Mouse (Mus musculus): Measurements from ENCODE around the gene Scamp2. TPM values are rescaled to one million over a fixed set of nuclear protein-coding genes. Genes with fewer than 3 reads are reported as not detected.

Scamp2 gene
- polyA plus RNA-seq, 1 experiment from 2014 or later = 49.9 TPM

DNA sequence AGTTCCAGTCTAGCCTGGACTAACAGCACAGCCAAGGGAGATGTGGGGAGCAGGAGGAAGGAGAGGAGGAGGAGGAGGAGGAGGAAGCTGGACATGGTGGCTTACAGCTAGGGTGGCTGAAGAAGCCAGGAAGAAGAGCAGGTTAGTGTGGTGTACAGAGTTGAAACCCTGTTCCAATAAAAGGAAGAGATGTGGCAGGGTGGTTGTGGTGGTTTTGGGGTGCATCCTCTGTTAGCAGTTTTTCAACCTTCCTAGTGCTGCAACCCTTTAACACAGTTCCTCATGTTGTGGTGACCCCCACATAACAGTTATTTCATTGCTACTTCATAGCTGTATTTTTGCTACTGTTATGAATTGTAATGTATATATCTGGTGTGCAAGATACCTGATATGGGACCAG is 36.3 kb upstream of the Scamp2 start:
- H3K27ac ChIP-seq (replicated peaks; ENCODE audit: low read depth, low read length) = no peak overlapping the region
- H3K27me3 ChIP-seq (ENCODE audit: control insufficient read depth, insufficient read depth, low read length) = no peaks in the 10 kb centered on the region
- no peak for DNase-seq (ENCODE audit: low spot score)
- H3K36me3 ChIP-seq (replicated peaks; ENCODE audit: control insufficient read depth, insufficient read depth, low read depth, low read length) = no peaks in the 10 kb centered on the region
- H3K9ac ChIP-seq (replicated peaks; ENCODE audit: low read length) = no peak overlapping the region
- H3K4me1 ChIP-seq (ENCODE audit: control insufficient read depth, insufficient read depth, low read length) = no peaks in the 10 kb centered on the region
- H3K4me3 ChIP-seq (ENCODE audit: low read depth, low read length) = no peak overlapping the region
- H3K9me3 ChIP-seq (replicated peaks; ENCODE audit: control insufficient read depth, low read length) = no peaks in the 10 kb centered on the region
- ATAC-seq (replicated peaks; ENCODE audit: insufficient number of reproducible peaks, low FRiP score, low TSS enrichment, low read depth) = no peak
- H3K4me2 ChIP-seq (ENCODE audit: low read depth, low read length) = no peak overlapping the region

DNA sequence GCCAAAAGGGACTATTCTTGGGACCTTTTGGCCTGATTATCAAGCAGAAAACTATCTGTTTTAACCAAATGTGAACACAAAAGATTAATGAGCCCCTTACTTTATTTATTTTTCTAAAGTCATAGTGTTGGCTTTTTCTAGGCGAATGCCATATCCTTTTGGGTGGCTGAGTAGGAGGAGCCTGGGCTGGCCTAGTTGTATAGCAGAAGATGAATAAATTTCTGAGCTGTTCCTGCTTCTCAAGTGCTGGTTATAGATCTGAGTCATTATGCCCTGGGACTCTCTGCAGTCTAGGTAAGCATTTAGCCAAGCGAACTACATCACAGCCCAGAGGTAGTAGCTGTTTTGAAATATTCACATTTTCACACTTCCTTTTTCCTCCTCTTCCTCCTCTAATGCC is 35.2 kb upstream of the Scamp2 start:
- Histone ChIP-seq H3K9me3 (replicated peaks; ENCODE audit: control insufficient read depth, low read length) (no peaks in the 10 kb centered on the region), H3K4me2 (ENCODE audit: low read depth, low read length) (no peak overlapping the region), H3K27ac (replicated peaks; ENCODE audit: low read depth, low read length) (no peak overlapping the region), H3K9ac (replicated peaks; ENCODE audit: low read length) (no peak overlapping the region), H3K4me1 (ENCODE audit: control insufficient read depth, insufficient read depth, low read length) (no peaks in the 10 kb centered on the region), H3K36me3 (replicated peaks; ENCODE audit: control insufficient read depth, insufficient read depth, low read depth, low read length) (no peaks in the 10 kb centered on the region), H3K4me3 (ENCODE audit: low read depth, low read length) (no peak overlapping the region), H3K27me3 (ENCODE audit: control insufficient read depth, insufficient read depth, low read length) (no peaks in the 10 kb centered on the region)
- ATAC-seq (replicated peaks; ENCODE audit: insufficient number of reproducible peaks, low FRiP score, low TSS enrichment, low read depth) (no peak), DNase-seq (ENCODE audit: low spot score) (no peak)
- WGBS = 85% methylated on average over 2 of the region's 2 CpGs

- Histone ChIP-seq H3K36me3 (replicated peaks; ENCODE audit: control insufficient read depth, insufficient read depth, low read depth, low read length) (no peaks in the 10 kb centered on the region), H3K9me3 (replicated peaks; ENCODE audit: control insufficient read depth, low read length) (no peaks in the 10 kb centered on the region), H3K27me3 (ENCODE audit: control insufficient read depth, insufficient read depth, low read length) (no peaks in the 10 kb centered on the region), H3K4me3 (ENCODE audit: low read depth, low read length) (no peak overlapping the region), H3K9ac (replicated peaks; ENCODE audit: low read length) (no peak overlapping the region), H3K4me2 (ENCODE audit: low read depth, low read length) (no peak overlapping the region), H3K4me1 (ENCODE audit: control insufficient read depth, insufficient read depth, low read length) (no peaks in the 10 kb centered on the region), H3K27ac (replicated peaks; ENCODE audit: low read depth, low read length) (no peak overlapping the region)
- DNase-seq (ENCODE audit: low spot score) (no peak), ATAC-seq (replicated peaks; ENCODE audit: insufficient number of reproducible peaks, low FRiP score, low TSS enrichment, low read depth) (no peak)
Measured at GRCm38 (mm10) chr9:57526435-57526834, 34.3 kb upstream of the Scamp2 start.

DNA sequence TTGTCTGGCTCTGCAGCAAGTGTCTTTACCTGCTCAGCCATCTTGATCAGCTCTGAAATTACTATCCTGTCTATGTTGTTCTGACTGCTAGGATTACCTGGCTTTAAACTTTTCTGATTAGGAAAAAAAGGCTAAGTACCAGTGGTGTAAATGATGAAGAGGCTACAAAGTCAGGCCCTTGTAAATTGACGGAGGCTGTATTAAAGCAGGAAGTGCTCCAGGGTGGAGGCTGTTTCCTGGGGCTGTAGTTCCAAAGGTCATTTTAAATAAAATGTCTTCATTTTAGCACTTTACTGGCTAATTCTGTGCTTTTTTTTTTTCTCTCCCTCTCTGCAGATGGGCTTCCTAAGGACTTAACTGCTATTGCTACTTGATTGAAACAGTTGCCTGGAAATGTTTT is 28.8 kb upstream of the Scamp2 start:
- no peaks in the 10 kb centered on the region for H3K36me3 ChIP-seq (replicated peaks; ENCODE audit: control insufficient read depth, insufficient read depth, low read depth, low read length)
- H3K4me3 ChIP-seq (ENCODE audit: low read depth, low read length) = no peak overlapping the region
- no peaks in the 10 kb centered on the region for H3K27me3 ChIP-seq (ENCODE audit: control insufficient read depth, insufficient read depth, low read length)
- no peaks in the 10 kb centered on the region for H3K9me3 ChIP-seq (replicated peaks; ENCODE audit: control insufficient read depth, low read length)
- H3K4me2 ChIP-seq (ENCODE audit: low read depth, low read length) = no peak overlapping the region
- no peak overlapping the region for H3K27ac ChIP-seq (replicated peaks; ENCODE audit: low read depth, low read length)
- no peak for ATAC-seq (replicated peaks; ENCODE audit: insufficient number of reproducible peaks, low FRiP score, low TSS enrichment, low read depth)
- H3K4me1 ChIP-seq (ENCODE audit: control insufficient read depth, insufficient read depth, low read length) = no peaks in the 10 kb centered on the region
- H3K9ac ChIP-seq (replicated peaks; ENCODE audit: low read length) = no peak overlapping the region
- no peak for DNase-seq (ENCODE audit: low spot score)
- WGBS = 63% methylated on average over 1 of the region's 1 CpGs

GRCm38 (mm10) chr9:57536362-57536761 is 24.4 kb upstream of the Scamp2 start:
- Histone ChIP-seq H3K36me3 (replicated peaks; ENCODE audit: control insufficient read depth, insufficient read depth, low read depth, low read length) (peaks cover 2% of the 10 kb centered on the region; the same call in 1 of the 2 replicates), H3K4me3 (ENCODE audit: low read depth, low read length) (no peak overlapping the region), H3K4me1 (ENCODE audit: control insufficient read depth, insufficient read depth, low read length) (no peaks in the 10 kb centered on the region), H3K27ac (replicated peaks; ENCODE audit: low read depth, low read length) (no peak overlapping the region), H3K27me3 (ENCODE audit: control insufficient read depth, insufficient read depth, low read length) (no peaks in the 10 kb centered on the region), H3K9ac (replicated peaks; ENCODE audit: low read length) (no peak overlapping the region; the same call in 1 of the 2 replicates), H3K4me2 (ENCODE audit: low read depth, low read length) (no peak overlapping the region; the same call in 1 of the 2 replicates), H3K9me3 (replicated peaks; ENCODE audit: control insufficient read depth, low read length) (no peaks in the 10 kb centered on the region)
- whole genome bisulfite sequencing = 90% methylated on average over 5 of the region's 5 CpGs
- DNase-seq (ENCODE audit: low spot score) (no peak), ATAC-seq (replicated peaks; ENCODE audit: insufficient number of reproducible peaks, low FRiP score, low TSS enrichment, low read depth) (no peak)

- no peaks in the 10 kb centered on the region for H3K27me3 ChIP-seq (ENCODE audit: control insufficient read depth, insufficient read depth, low read length)
- 2% methylated on average over 45 of the region's 45 CpGs for whole genome bisulfite sequencing
- H3K27ac ChIP-seq (replicated peaks; ENCODE audit: low read depth, low read length) = peak within 1 kb of the TSS; percentile 23
- H3K4me1 ChIP-seq (ENCODE audit: control insufficient read depth, insufficient read depth, low read length) = no peaks in the 10 kb centered on the region
- H3K4me3 ChIP-seq (ENCODE audit: low read depth, low read length) = peak within 1 kb of the TSS; percentile 81
- peak; percentile 88 for ATAC-seq (replicated peaks; ENCODE audit: insufficient number of reproducible peaks, low FRiP score, low TSS enrichment, low read depth)
- DNase-seq (ENCODE audit: low spot score) = peak; percentile 91
- no peaks in the 10 kb centered on the region for H3K9me3 ChIP-seq (replicated peaks; ENCODE audit: control insufficient read depth, low read length)
- H3K36me3 ChIP-seq (replicated peaks; ENCODE audit: control insufficient read depth, insufficient read depth, low read depth, low read length) = peaks cover 2% of the 10 kb centered on the region; the same call in 1 of the 2 replicates
- H3K4me2 ChIP-seq (ENCODE audit: low read depth, low read length) = peak within 1 kb of the TSS; percentile 76
- H3K9ac ChIP-seq (replicated peaks; ENCODE audit: low read length) = peak within 1 kb of the TSS; percentile 87
Measured at GRCm38 (mm10) chr9:57537044-57537727, 23.6 kb upstream of the Scamp2 start, which contains the start of gene Fam219b. Gene Fam219b, plus strand, starts transcription at chr9:57537528.

DNA sequence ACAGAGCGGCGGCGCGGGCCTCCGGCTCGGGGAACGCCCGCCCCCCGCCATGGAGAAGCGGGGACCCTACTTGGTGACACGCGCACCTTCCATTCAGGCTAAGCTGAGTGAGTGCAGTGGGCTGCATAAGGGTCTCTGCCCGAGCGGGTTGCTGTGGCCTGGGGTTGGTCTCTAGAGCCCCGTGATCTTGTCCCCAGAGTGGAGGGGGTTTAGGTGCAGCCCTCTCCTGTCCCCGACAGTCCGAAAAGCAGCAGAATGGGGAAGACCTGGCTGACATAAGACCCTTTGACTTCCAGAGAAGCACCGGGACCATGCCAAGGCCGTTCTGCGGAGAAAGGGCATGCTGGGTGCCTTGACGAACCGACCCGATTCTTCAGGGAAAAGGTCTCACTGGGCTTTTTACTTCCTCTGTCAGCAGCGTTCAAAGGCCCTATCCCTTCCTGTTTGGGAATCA is 23.0 kb upstream of the Scamp2 start:
- Histone ChIP-seq H3K4me2 (ENCODE audit: low read depth, low read length) (peak overlapping the region; percentile 76), H3K27me3 (ENCODE audit: control insufficient read depth, insufficient read depth, low read length) (no peaks in the 10 kb centered on the region), H3K27ac (replicated peaks; ENCODE audit: low read depth, low read length) (peak overlapping the region; percentile 23), H3K9ac (replicated peaks; ENCODE audit: low read length) (peak overlapping the region; percentile 87), H3K4me3 (ENCODE audit: low read depth, low read length) (peak overlapping the region; percentile 81), H3K4me1 (ENCODE audit: control insufficient read depth, insufficient read depth, low read length) (no peaks in the 10 kb centered on the region), H3K36me3 (replicated peaks; ENCODE audit: control insufficient read depth, insufficient read depth, low read depth, low read length) (peaks cover 2% of the 10 kb centered on the region; the same call in 1 of the 2 replicates), H3K9me3 (replicated peaks; ENCODE audit: control insufficient read depth, low read length) (no peaks in the 10 kb centered on the region)
- 0% methylated on average over 23 of the region's 24 CpGs for WGBS
- DNase-seq (ENCODE audit: low spot score) (peak; percentile 4), ATAC-seq (replicated peaks; ENCODE audit: insufficient number of reproducible peaks, low FRiP score, low TSS enrichment, low read depth) (peak; percentile 68)

DNA sequence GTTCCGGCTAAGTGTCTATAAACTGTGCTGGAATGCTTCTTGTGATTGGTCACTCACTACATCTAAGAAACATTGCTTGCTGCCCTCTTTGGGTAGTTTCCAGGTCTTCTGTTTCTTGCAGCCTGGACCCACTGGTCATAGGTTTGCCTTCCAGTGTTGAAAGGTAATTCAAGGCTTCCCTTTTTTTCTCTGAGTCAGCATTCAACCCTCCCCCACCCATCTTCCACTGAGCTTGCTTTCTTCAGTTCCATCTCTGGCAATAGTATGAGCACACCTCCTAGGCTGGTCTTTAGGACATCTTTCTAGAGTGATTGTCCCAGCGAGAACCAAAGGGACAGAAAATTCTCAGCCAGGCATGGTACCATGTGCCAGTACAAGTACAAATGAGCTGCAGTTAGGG is 21.2 kb upstream of the Scamp2 start:
- H3K36me3 ChIP-seq (replicated peaks; ENCODE audit: control insufficient read depth, insufficient read depth, low read depth, low read length) = peaks cover 2% of the 10 kb centered on the region; the same call in 1 of the 2 replicates
- no peak overlapping the region for H3K4me3 ChIP-seq (ENCODE audit: low read depth, low read length)
- DNase-seq (ENCODE audit: low spot score) = no peak
- 89% methylated on average over 2 of the region's 2 CpGs for WGBS
- ATAC-seq (replicated peaks; ENCODE audit: insufficient number of reproducible peaks, low FRiP score, low TSS enrichment, low read depth) = no peak
- H3K9me3 ChIP-seq (replicated peaks; ENCODE audit: control insufficient read depth, low read length) = no peaks in the 10 kb centered on the region
- H3K27me3 ChIP-seq (ENCODE audit: control insufficient read depth, insufficient read depth, low read length) = no peaks in the 10 kb centered on the region
- H3K9ac ChIP-seq (replicated peaks; ENCODE audit: low read length) = no peak overlapping the region
- no peak overlapping the region for H3K27ac ChIP-seq (replicated peaks; ENCODE audit: low read depth, low read length)
- no peaks in the 10 kb centered on the region for H3K4me1 ChIP-seq (ENCODE audit: control insufficient read depth, insufficient read depth, low read length)
- H3K4me2 ChIP-seq (ENCODE audit: low read depth, low read length) = no peak overlapping the region
